Mouse (Mus musculus): ENCODE results near the gene Cast. TPM values are rescaled to one million over a fixed set of nuclear protein-coding genes. Genes with fewer than 3 reads are reported as not detected.
A peak's percentile ranks its signal among the peaks of the same experiment; 100 is the strongest.

Cast gene
- 16.4 and 26.9 TPM in 2 replicates for polyA plus RNA-seq (2012; rRNA removed)
- polyA plus RNA-seq (2014; fragmentation: Nextera tagmentation; extraction: Ambion mirVana), result 46.9 and 47.3 TPM in 2 replicates

DNA sequence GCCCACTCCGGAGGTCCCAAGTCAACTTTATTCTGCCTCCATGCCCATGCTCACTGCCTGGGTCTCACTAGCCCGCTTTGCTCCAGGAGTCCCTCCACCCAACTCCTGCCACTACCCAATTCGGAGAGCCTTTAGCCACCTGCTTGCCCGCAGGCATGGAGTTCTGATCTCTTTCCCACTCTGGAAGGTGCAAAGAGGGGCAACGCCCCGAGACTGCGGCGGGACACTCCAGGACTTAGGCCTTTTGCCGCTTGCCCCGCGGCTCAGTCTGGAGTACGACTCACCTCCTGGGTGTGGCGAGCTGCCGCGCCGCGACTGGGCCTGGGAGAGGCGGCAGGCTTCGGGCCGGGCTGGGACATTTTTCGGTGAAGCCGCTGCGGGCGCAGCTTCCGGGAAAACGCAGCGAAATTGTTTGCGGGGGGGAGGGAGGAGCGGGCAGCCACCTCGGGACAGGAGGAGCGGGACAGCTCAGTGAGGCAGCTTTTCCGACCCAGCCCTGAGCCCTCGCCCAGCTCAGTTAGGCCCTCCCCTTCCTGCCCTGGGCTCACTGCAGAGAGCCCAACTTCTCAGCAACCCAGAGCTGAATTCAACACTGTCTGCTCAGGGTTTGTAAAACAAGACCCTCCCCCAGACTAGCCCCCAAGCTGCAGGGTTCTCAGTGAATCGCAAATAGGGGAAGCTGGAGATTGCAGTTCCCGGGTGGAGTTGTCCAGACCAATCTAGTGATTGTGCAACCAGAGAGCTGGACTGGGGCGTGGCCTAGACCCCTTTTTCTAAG, at the start of gene Cast:
Gene Cast, minus strand, starts transcription at position 659 of the 778 bp plus-strand sequence.
- Histone ChIP-seq H3K27ac (replicated peaks; ENCODE audit: low read depth, low read length) (peak within 1 kb of the TSS; percentile 58), H3K4me3 (replicated peaks; ENCODE audit: low read length) (peak within 1 kb of the TSS; percentile 68)
- WGBS, result 1% methylated on average over 30 of the region's 36 CpGs

DNA sequence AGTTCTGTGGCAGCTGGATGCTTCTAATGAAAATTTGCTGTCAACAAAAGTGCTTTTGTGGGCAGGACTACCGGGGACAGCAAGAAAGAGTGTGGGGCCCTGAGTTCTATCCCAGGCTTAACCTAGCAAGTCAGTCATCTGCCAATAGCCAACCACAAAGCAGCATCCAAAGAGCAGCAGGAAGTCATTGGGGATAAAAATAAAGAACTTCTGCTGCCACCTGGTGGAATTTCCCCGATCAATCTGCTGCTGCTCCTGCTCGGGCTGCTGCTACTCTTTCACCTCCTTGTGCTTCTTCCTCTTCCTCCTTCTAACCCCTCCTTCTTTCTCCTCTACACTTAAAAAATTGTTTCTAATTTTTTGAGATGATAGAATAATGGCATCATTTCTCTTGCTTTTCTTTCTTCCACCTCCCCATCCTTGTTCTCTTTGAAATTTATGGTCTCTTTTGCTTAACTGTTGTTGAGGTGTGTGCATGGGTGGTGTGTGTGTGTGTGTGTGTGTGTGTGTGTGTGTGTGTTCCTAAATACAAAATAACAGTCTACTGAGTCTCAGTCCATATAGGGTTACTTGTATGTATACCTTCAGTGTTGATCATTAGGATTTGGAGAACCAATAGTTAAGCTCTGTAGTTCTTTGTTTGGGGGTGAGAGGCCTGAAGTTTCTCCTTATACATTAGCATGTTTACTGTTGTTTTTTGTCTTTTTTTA, 45.9 kb upstream of the Cast start:
- Histone ChIP-seq H3K36me3 (ENCODE audit: control insufficient read depth, insufficient read depth, low read length) (no peaks in the 10 kb centered on the region), H3K4me3 (replicated peaks; ENCODE audit: low read length) (no peak overlapping the region), H3K27me3 (ENCODE audit: control insufficient read depth, insufficient read depth, low read length) (no peaks in the 10 kb centered on the region), H3K4me1 (ENCODE audit: control insufficient read depth, insufficient read depth, low read length) (no peaks in the 10 kb centered on the region), H3K4me2 (replicated peaks; ENCODE audit: low read depth, low read length, severe bottlenecking) (no peak overlapping the region), H3K27ac (replicated peaks; ENCODE audit: low read depth, low read length) (no peak overlapping the region), H3K9ac (ENCODE audit: low read depth, low read length, severe bottlenecking) (no peak overlapping the region), H3K9me3 (ENCODE audit: control insufficient read depth, low read length) (no peaks in the 10 kb centered on the region)
- 13% methylated on average over 3 of the region's 3 CpGs for WGBS
- no peak for TF ChIP-seq POLR2A (IDR thresholded peaks at IDR 0.05; ENCODE audit: borderline replicate concordance, extremely low read depth, insufficient read depth, insufficient read length)
- peak; percentile 75 for ATAC-seq (ENCODE audit: low FRiP score, low read depth)
- peak; percentile 83 for DNase-seq (ENCODE audit: low spot score)

More for the DNA sequence above, at the start of gene Cast:
- no peaks in the 10 kb centered on the region for H3K27me3 ChIP-seq (ENCODE audit: control insufficient read depth, insufficient read depth, low read length)
- H3K4me1 ChIP-seq (ENCODE audit: control insufficient read depth, insufficient read depth, low read length), result peaks cover 3% of the 10 kb centered on the region; the same call in 1 of the 2 replicates
- peak within 1 kb of the TSS; percentile 87 for H3K4me2 ChIP-seq (replicated peaks; ENCODE audit: low read depth, low read length, severe bottlenecking)
- TF ChIP-seq POLR2A (IDR thresholded peaks at IDR 0.05; ENCODE audit: borderline replicate concordance, extremely low read depth, insufficient read depth, insufficient read length), result peak; percentile 67; the same call in 1 of the 2 replicates
- peak within 1 kb of the TSS; percentile 72 for H3K9ac ChIP-seq (ENCODE audit: low read depth, low read length, severe bottlenecking)
- DNase-seq (ENCODE audit: low spot score) (peak; percentile 57), ATAC-seq (ENCODE audit: low FRiP score, low read depth) (peak; percentile 88)
- no peaks in the 10 kb centered on the region for H3K9me3 ChIP-seq (ENCODE audit: control insufficient read depth, low read length)
- H3K36me3 ChIP-seq (ENCODE audit: control insufficient read depth, insufficient read depth, low read length), result no peaks in the 10 kb centered on the region

DNA sequence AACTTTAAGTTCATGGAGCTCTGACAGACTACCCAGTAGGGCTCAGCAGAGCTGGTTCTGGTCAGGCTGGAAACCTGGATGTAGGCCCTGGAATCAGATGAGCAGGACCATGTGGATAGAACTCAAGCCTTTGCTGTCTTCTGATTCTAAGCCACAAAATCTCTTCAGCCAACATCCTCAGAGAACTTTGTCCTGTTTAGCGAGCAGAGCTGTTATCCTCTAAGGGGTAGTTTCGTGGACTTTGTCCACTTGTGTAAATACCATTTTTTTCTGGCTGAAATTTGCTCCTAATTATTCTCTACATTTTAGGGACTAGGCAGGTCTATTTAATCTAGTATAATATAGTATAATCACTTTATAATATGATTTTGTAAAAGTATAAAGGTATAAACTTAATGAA, 42.2 kb upstream of the Cast start:
- no peak overlapping the region for H3K4me2 ChIP-seq (replicated peaks; ENCODE audit: low read depth, low read length, severe bottlenecking)
- no peak for TF ChIP-seq POLR2A (IDR thresholded peaks at IDR 0.05; ENCODE audit: borderline replicate concordance, extremely low read depth, insufficient read depth, insufficient read length)
- ATAC-seq (ENCODE audit: low FRiP score, low read depth), result no peak
- H3K27ac ChIP-seq (replicated peaks; ENCODE audit: low read depth, low read length), result no peak overlapping the region
- no peak overlapping the region for H3K9ac ChIP-seq (ENCODE audit: low read depth, low read length, severe bottlenecking)
- DNase-seq (ENCODE audit: low spot score), result no peak
- no peak overlapping the region for H3K4me3 ChIP-seq (replicated peaks; ENCODE audit: low read length)
- WGBS, result 94% methylated on average over 2 of the region's 2 CpGs
- no peaks in the 10 kb centered on the region for H3K36me3 ChIP-seq (ENCODE audit: control insufficient read depth, insufficient read depth, low read length)
- H3K27me3 ChIP-seq (ENCODE audit: control insufficient read depth, insufficient read depth, low read length), result no peaks in the 10 kb centered on the region
- no peaks in the 10 kb centered on the region for H3K9me3 ChIP-seq (ENCODE audit: control insufficient read depth, low read length)
- H3K4me1 ChIP-seq (ENCODE audit: control insufficient read depth, insufficient read depth, low read length), result no peaks in the 10 kb centered on the region

DNA sequence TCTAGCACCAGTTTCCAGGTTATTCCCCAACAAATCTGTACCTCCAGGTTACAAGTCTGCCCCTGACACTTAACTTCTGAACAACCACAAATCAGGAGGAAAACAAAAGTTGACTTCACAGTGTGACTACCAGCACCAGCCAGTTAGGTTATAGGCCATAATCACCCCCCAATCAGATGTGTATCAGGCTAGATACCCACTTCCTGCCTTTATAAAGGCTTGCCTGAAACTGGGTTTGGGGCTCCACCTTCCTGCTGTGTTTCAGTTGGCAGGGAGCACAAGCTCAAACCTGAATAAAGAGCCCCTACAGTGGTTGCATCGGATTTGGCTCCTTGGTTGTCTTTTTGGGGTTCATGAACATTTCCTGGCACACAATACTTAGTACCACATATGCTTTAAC, 37.3 kb upstream of the Cast start:
- Histone ChIP-seq H3K9ac (ENCODE audit: low read depth, low read length, severe bottlenecking) (no peak overlapping the region), H3K27me3 (ENCODE audit: control insufficient read depth, insufficient read depth, low read length) (no peaks in the 10 kb centered on the region), H3K4me3 (replicated peaks; ENCODE audit: low read length) (no peak overlapping the region), H3K4me2 (replicated peaks; ENCODE audit: low read depth, low read length, severe bottlenecking) (no peak overlapping the region), H3K27ac (replicated peaks; ENCODE audit: low read depth, low read length) (no peak overlapping the region), H3K36me3 (ENCODE audit: control insufficient read depth, insufficient read depth, low read length) (no peaks in the 10 kb centered on the region), H3K9me3 (ENCODE audit: control insufficient read depth, low read length) (no peaks in the 10 kb centered on the region), H3K4me1 (ENCODE audit: control insufficient read depth, insufficient read depth, low read length) (no peaks in the 10 kb centered on the region)
- ATAC-seq (ENCODE audit: low FRiP score, low read depth), result no peak
- TF ChIP-seq POLR2A (IDR thresholded peaks at IDR 0.05; ENCODE audit: borderline replicate concordance, extremely low read depth, insufficient read depth, insufficient read length), result no peak
- DNase-seq (ENCODE audit: low spot score), result no peak
- 70% methylated on average over 1 of the region's 1 CpGs for WGBS

DNA sequence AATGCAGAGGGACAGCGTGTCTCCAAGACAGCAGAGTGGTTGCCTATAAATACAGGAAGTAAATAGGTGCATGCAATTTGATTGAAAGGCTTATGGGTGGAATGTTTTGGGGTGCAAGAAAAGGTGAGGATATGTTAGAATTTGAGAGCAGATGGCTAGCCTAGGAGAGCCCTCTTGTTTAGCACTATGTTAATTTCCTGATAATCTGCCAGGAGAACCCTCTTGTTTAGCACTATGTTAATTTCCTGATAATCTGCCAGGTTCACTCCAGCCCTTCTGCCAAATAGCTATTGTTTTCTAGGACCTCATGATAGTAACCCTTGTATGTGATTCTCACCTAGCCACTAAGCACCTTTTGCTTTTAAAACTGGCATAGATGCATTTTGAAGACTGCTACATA, 25.9 kb upstream of the Cast start:
- Histone ChIP-seq H3K4me2 (replicated peaks; ENCODE audit: low read depth, low read length, severe bottlenecking) (no peak overlapping the region), H3K27me3 (ENCODE audit: control insufficient read depth, insufficient read depth, low read length) (no peaks in the 10 kb centered on the region), H3K27ac (replicated peaks; ENCODE audit: low read depth, low read length) (no peak overlapping the region), H3K9ac (ENCODE audit: low read depth, low read length, severe bottlenecking) (no peak overlapping the region), H3K9me3 (ENCODE audit: control insufficient read depth, low read length) (no peaks in the 10 kb centered on the region), H3K36me3 (ENCODE audit: control insufficient read depth, insufficient read depth, low read length) (no peaks in the 10 kb centered on the region), H3K4me3 (replicated peaks; ENCODE audit: low read length) (no peak overlapping the region), H3K4me1 (ENCODE audit: control insufficient read depth, insufficient read depth, low read length) (no peaks in the 10 kb centered on the region)
- no peak for TF ChIP-seq POLR2A (IDR thresholded peaks at IDR 0.05; ENCODE audit: borderline replicate concordance, extremely low read depth, insufficient read depth, insufficient read length)
- WGBS, result 81% methylated on average over 1 of the region's 1 CpGs
- ATAC-seq (ENCODE audit: low FRiP score, low read depth), result no peak
- DNase-seq (ENCODE audit: low spot score), result no peak
